Mouse (Mus musculus): ENCODE measurements around the gene Adcy6.
A peak's percentile ranks its signal among the peaks of the same experiment; 100 is the strongest.

Gene Adcy6

DNA sequence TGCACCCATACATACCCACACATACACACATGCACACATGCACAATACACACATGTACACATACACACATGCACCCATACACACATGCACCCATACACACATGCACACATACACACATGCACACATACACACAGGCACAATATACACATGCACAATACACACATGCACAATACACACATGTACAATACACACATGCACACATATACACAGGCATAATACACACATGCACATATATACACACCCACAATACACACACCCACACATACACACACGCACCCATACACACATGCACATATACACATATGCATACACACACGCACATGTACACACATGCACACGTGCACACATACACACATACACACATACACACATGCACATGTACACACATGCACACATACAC, 2.4 kb upstream of the Adcy6 start:
- peaks cover 36% of the 10 kb centered on the region for H3K4me1 ChIP-seq (replicated peaks; ENCODE audit: low read depth, low read length)
- TF ChIP-seq NANOG (IDR thresholded peaks at IDR 0.05; ENCODE audit: borderline replicate concordance, low read length) (no peak), POU5F1 (IDR thresholded peaks at IDR 0.05; ENCODE audit: borderline replicate concordance, low read length) (no peak), CTCF (conservative IDR thresholded peaks at IDR 0.05; ENCODE audit: low read length) (no peak)
- H3K36me3 ChIP-seq (ENCODE audit: insufficient read depth, low read length), result no peaks in the 10 kb centered on the region
- H3K9me3 ChIP-seq (ENCODE audit: low read length), result no peaks in the 10 kb centered on the region
- no peak overlapping the region for H3K4me3 ChIP-seq (replicated peaks; ENCODE audit: low read length)
- peaks cover 72% of the 10 kb centered on the region for H3K27me3 ChIP-seq (ENCODE audit: insufficient read depth, low read length)

DNA sequence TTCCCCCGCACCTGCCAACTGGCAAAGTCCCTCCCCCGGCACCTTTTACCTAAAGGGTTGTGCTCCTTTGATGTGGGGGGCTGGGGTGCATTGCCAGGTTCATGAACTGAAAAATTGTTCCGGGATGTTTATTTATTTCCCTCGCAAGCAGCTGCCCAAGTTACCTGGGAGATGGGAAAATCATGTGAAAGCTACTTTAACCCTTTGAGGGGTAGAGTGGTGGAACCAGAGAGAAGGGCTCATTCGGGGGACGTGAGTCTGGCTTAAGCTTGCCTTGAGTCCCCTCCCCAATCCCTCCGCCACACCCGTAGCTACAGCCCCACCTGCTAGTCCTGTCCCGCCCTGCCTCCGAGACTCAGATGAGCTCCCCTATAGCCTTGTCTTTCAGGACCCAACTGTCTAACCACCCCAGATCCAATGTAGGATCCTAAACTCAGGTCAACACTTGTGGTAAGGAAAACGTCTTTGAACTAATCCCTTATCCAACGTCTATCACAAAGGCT, 306 bp upstream of the Adcy6 start:
- peak overlapping the region; percentile 81 for H3K4me3 ChIP-seq (replicated peaks; ENCODE audit: low read length)
- H3K4me1 ChIP-seq (replicated peaks; ENCODE audit: low read depth, low read length), result peaks cover 26% of the 10 kb centered on the region
- H3K27me3 ChIP-seq (ENCODE audit: insufficient read depth, low read length), result peaks cover 85% of the 10 kb centered on the region
- no peaks in the 10 kb centered on the region for H3K36me3 ChIP-seq (ENCODE audit: insufficient read depth, low read length)
- H3K9me3 ChIP-seq (ENCODE audit: low read length), result no peaks in the 10 kb centered on the region
- TF ChIP-seq CTCF (conservative IDR thresholded peaks at IDR 0.05; ENCODE audit: low read length) (no peak), NANOG (IDR thresholded peaks at IDR 0.05; ENCODE audit: borderline replicate concordance, low read length) (no peak), POU5F1 (IDR thresholded peaks at IDR 0.05; ENCODE audit: borderline replicate concordance, low read length) (no peak)

DNA sequence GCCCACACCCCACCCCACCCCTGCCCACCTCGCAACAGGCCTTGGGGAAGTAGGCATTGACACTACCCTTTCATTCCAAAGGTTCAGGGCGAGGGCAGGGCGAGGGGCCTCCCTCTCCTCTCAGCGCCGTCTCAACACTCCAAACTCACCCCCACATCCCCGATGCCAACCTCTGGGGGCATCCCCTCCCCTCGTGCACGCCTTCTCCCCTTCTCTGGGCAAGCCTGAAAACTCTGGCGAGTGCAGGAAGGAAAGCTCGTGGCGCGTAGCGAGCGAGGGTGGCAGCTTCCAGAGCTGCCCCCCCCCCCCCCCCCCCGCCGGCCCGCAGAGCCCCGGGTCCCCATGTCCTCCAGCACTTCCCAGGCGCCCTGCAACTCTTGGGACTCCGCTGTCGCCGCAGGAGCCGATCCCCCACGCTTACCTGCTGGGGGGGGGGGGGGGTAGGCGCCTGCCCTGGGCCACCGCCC, 1.1 kb downstream of the Adcy6 start:
- Histone ChIP-seq H3K9me3 (ENCODE audit: low read length) (no peaks in the 10 kb centered on the region), H3K4me3 (replicated peaks; ENCODE audit: low read length) (peak overlapping the region; percentile 81), H3K4me1 (replicated peaks; ENCODE audit: low read depth, low read length) (peaks cover 28% of the 10 kb centered on the region), H3K27me3 (ENCODE audit: insufficient read depth, low read length) (peaks cover 90% of the 10 kb centered on the region), H3K36me3 (ENCODE audit: insufficient read depth, low read length) (no peaks in the 10 kb centered on the region)
- TF ChIP-seq CTCF (conservative IDR thresholded peaks at IDR 0.05; ENCODE audit: low read length) (no peak), POU5F1 (IDR thresholded peaks at IDR 0.05; ENCODE audit: borderline replicate concordance, low read length) (no peak), NANOG (IDR thresholded peaks at IDR 0.05; ENCODE audit: borderline replicate concordance, low read length) (no peak)

DNA sequence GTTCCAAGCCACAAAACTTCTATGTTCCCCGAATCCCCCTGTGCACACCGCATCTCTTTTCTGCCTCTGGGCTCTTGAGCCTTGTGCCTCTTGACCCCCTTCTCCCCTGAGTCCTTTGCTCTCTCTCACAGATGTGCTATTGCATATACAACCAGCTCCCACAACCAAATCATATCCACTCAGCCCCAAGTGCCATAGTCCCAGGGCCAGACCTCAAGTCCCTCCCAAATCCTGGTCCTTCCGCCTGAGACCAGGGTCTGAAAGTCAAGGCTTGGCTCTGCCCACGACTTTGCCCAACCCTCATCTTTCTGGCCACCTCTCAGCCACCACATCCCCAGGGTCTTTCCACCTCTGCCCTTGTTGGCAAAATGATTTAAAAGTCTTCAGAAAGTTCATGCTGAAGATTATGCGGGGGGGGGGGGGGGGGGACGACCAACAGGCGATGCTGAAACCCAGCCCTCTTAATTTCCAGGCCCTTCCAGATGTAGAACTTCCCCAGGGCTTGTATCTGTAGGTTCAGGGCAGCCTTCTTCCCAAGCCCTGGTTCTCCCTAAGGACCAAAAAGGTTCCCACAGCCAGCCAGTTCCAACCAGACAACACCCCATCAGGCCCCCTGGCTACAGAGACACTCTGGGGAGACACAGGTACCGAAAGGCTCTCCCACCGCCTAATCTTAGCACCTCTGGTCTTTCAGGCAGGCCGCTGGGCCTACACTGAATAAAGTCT, 1.7 kb downstream of the Adcy6 start:
- Histone ChIP-seq H3K27me3 (ENCODE audit: insufficient read depth, low read length) (peaks cover 92% of the 10 kb centered on the region), H3K9me3 (ENCODE audit: low read length) (no peaks in the 10 kb centered on the region), H3K36me3 (ENCODE audit: insufficient read depth, low read length) (no peaks in the 10 kb centered on the region), H3K4me3 (replicated peaks; ENCODE audit: low read length) (peak overlapping the region; percentile 81), H3K4me1 (replicated peaks; ENCODE audit: low read depth, low read length) (peaks cover 32% of the 10 kb centered on the region)
- TF ChIP-seq CTCF (conservative IDR thresholded peaks at IDR 0.05; ENCODE audit: low read length), result no peak
- TF ChIP-seq POU5F1 (IDR thresholded peaks at IDR 0.05; ENCODE audit: borderline replicate concordance, low read length), result no peak
- no peak for TF ChIP-seq NANOG (IDR thresholded peaks at IDR 0.05; ENCODE audit: borderline replicate concordance, low read length)

DNA sequence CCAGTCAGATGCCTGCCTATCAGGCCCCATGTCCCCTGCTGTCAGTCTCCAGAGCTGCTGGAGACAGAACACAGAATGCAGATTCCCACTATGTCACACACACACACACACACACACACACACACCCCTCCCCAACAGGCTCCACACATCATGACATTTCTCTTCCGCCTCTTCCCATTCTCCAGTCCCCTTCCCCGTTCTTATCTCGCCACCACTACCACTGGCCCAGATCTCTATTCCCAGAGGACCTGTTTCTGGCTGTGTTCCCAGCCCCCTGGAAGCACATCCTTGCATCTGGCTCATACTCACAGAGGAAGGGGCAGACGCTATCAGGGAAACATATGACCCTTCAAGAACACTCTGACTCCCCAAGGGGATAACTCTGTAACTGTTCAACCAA, 2.3 kb downstream of the Adcy6 start:
- Histone ChIP-seq H3K36me3 (ENCODE audit: insufficient read depth, low read length) (no peaks in the 10 kb centered on the region), H3K9me3 (ENCODE audit: low read length) (no peaks in the 10 kb centered on the region), H3K27me3 (ENCODE audit: insufficient read depth, low read length) (peaks cover 97% of the 10 kb centered on the region), H3K4me1 (replicated peaks; ENCODE audit: low read depth, low read length) (peaks cover 38% of the 10 kb centered on the region), H3K4me3 (replicated peaks; ENCODE audit: low read length) (no peak overlapping the region)
- TF ChIP-seq NANOG (IDR thresholded peaks at IDR 0.05; ENCODE audit: borderline replicate concordance, low read length) (no peak), POU5F1 (IDR thresholded peaks at IDR 0.05; ENCODE audit: borderline replicate concordance, low read length) (no peak), CTCF (conservative IDR thresholded peaks at IDR 0.05; ENCODE audit: low read length) (no peak)

DNA sequence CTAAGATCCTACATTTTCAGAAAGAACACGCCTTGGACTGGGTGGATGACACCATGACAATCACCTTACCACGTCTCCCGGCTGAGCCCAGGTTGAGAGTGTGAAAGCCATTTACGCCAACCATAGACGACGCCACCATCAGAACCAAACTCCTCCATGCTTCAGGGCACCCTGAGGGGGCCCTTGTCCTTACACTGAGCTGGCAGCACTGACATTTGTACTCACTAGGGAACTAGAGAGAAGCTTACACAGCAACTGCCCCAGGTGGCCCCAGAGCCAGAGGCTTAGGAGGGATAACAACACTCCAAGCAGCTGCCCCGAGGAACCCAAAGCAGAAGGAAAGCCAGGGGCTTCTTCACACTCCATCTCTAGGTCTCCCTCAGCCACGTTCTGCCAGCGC, 3.1 kb downstream of the Adcy6 start:
- no peak overlapping the region for H3K4me3 ChIP-seq (replicated peaks; ENCODE audit: low read length)
- TF ChIP-seq NANOG (IDR thresholded peaks at IDR 0.05; ENCODE audit: borderline replicate concordance, low read length) (no peak), CTCF (conservative IDR thresholded peaks at IDR 0.05; ENCODE audit: low read length) (no peak), POU5F1 (IDR thresholded peaks at IDR 0.05; ENCODE audit: borderline replicate concordance, low read length) (no peak)

DNA sequence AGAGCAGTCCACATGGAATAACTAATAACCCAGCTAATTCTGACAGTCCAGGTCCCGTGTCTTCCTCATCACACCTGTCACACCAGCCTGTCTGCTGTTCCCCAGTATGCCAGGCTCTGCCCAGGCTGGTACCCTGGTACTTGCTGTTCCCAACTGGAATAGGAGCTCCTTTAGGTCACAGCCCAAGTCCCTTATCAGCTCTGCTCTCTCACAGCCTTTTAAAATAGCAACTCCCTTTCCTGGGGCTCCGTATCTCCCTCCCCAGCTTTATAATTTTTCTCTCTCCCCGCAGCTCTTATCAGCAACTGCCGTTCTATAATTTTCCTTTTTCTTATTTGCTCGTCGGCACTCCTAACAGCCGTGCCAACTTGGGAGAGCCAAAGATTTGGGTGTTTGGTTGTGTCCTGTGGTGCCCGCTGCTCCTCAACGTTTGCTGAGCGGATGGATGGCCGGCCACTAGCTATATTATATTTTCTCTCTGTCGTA, 3.8 kb downstream of the Adcy6 start:
- no peaks in the 10 kb centered on the region for H3K36me3 ChIP-seq (ENCODE audit: insufficient read depth, low read length)
- peaks cover 96% of the 10 kb centered on the region for H3K27me3 ChIP-seq (ENCODE audit: insufficient read depth, low read length)
- TF ChIP-seq CTCF (conservative IDR thresholded peaks at IDR 0.05; ENCODE audit: low read length), result no peak
- TF ChIP-seq NANOG (IDR thresholded peaks at IDR 0.05; ENCODE audit: borderline replicate concordance, low read length), result no peak
- H3K4me1 ChIP-seq (replicated peaks; ENCODE audit: low read depth, low read length), result peaks cover 53% of the 10 kb centered on the region
- H3K9me3 ChIP-seq (ENCODE audit: low read length), result no peaks in the 10 kb centered on the region
- H3K4me3 ChIP-seq (replicated peaks; ENCODE audit: low read length), result no peak overlapping the region

More for the DNA sequence above, 3.1 kb downstream of the Adcy6 start:
- H3K9me3 ChIP-seq (ENCODE audit: low read length), result no peaks in the 10 kb centered on the region
- peaks cover 47% of the 10 kb centered on the region for H3K4me1 ChIP-seq (replicated peaks; ENCODE audit: low read depth, low read length)
- H3K27me3 ChIP-seq (ENCODE audit: insufficient read depth, low read length), result peaks cover 96% of the 10 kb centered on the region
- H3K36me3 ChIP-seq (ENCODE audit: insufficient read depth, low read length), result no peaks in the 10 kb centered on the region

DNA sequence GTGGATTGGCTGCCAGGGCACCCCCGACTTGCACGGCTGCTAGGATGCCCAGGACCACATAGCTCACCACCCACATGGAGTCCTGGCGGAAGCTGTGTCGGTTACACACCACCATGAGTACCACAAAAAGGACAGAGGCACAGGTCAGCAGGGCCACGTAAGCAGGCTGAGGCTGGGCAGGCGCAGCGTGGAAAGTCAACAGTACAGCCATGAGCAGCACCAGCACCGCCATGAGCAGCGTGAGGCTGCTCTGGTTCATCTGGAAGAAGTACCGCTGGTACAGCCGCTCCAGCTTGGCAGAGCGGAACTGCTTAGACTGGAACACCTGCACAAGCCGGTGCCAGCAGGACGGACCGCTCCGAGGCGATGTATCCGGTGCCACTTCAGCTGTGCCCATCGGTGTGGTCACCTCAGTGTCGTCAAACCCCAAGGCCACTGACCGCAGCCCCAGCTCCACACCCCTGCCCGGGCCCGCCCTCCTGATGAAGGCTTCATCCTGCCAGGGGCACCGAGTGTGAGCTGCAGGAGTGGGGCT, 5.8 kb downstream of the Adcy6 start:
- Histone ChIP-seq H3K4me1 (replicated peaks; ENCODE audit: low read depth, low read length) (peaks cover 58% of the 10 kb centered on the region), H3K4me3 (replicated peaks; ENCODE audit: low read length) (peak overlapping the region; percentile 73), H3K27me3 (ENCODE audit: insufficient read depth, low read length) (peaks cover 93% of the 10 kb centered on the region), H3K9me3 (ENCODE audit: low read length) (no peaks in the 10 kb centered on the region), H3K36me3 (ENCODE audit: insufficient read depth, low read length) (no peaks in the 10 kb centered on the region)
- no peak for TF ChIP-seq CTCF (conservative IDR thresholded peaks at IDR 0.05; ENCODE audit: low read length)
- no peak for TF ChIP-seq POU5F1 (IDR thresholded peaks at IDR 0.05; ENCODE audit: borderline replicate concordance, low read length)
- TF ChIP-seq NANOG (IDR thresholded peaks at IDR 0.05; ENCODE audit: borderline replicate concordance, low read length), result no peak

All from E14TG2a.4 (cell line).